Mouse (Mus musculus): Measurements from ENCODE around the gene Arfgap1.

Gene Arfgap1

DNA sequence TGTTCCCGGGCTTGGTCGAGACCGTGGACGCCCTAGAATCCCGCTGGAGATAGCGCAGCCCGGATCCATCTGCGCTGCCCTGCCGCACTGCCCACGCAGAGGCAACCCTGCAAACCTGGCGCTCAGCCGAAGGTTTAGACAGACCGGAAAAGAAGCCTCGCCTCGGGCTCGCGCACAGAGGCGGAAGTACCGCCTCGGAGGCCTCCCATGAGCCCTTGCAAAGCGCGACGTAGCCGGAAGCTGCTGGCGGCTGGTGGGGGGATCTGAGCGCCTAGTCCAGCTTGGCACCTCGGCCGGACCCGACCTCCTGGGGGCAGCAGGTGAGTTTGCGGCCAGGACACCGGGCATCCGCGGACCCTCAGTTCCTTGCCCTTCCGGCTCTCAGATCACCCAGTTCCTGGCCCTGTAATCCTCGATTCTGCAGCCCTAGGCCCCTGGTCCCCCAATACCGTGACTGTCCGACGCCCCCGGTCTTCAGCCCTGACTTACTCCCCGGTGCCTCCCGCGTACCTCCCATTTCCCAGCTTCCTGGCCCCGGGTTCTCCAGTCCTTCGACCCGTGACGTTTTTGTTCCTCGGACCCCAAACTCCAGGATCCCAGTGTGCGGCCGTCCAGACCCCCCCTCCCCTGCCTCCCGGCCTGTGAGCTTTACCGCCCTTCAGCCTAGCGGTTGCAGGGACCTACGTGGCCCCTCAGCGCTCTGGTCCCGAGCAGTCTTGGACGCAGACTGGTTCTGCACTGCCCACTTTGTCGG is at the start of gene Arfgap1:
TSS of gene Arfgap1 (plus strand) at position 216 of the 754 bp plus-strand sequence.
- DNase-seq (ENCODE audit: low spot score in 2 of 2) = peak; percentile 90 to 92

DNA sequence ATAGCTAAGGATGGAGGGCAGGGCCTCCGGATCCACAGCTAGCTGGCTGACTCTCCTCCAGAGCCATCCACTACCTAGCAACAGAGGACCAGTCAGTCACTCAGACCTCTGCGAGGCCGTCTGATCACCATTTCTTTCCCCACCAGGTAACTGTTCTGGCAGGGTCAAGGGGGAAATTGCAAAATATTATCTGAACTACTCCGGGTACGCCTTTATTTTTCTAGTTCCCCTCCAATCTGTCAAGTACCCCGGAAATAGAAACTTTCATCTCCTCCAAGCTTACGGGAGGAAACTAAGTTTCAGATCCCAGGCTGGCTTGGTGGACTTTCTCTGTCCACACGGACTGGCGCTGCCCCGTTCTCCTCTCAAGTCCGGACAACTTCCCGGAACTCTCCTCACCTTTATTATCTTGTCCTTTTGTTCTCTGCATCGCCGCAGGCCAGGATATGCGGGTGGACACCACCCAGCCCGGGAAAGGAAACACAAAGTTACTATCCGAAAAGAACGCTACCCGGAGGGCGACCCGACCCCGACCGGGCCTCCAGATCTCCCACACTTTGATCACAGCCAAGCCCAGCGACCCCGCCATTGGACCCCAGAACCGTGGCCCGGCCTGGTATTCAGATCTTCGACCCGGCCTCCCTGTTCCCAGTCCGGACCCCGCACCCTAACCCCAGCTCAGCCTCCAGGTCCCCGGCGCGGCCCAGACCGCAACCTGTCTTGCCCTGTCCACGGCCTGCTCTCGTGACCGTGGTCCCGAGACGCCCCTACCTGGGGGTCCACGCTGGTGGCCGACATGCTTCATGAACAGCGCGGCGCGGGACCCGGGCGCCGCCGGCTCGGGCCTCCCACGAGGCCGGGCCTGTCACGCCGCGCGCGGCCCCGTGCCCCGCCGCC is 46.9 kb upstream of the Arfgap1 start:
- no peak for DNase-seq (ENCODE audit: low spot score in 2 of 2)

DNA sequence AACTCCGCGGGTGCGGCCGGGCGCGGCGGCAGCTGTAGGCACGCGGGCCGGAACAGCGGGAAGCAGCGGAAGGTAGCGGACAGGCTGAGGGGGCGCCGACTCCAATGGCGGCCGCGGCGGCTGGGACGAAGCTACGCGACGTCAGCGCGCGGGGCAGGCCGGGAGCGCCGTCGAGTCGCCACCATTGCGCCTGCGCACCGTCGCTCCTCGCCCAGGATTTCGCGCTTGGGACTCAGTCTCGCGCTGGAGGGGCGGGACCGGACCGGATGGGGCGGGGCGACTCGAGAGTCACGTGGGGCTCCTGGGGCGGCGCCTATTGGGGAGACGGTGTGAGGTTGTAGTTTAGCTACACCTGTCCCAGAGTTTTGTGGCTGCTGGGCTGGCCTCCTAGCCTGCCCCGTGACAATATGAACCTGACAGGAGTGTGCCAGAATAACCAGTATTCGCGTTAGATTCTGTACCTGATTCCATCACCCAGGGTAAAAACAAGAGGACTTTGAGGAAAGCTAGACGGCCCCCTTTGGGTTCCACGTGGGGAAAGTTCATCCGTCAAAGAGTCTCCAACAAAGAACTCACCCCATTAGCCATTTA is 46.1 kb upstream of the Arfgap1 start, which contains the start of gene Ythdf1:
TSS of gene Ythdf1 (minus strand) at position 140 of the 591 bp plus-strand sequence.
- DNase-seq (ENCODE audit: low spot score in 2 of 2) = peak; percentile 92 to 93

DNA sequence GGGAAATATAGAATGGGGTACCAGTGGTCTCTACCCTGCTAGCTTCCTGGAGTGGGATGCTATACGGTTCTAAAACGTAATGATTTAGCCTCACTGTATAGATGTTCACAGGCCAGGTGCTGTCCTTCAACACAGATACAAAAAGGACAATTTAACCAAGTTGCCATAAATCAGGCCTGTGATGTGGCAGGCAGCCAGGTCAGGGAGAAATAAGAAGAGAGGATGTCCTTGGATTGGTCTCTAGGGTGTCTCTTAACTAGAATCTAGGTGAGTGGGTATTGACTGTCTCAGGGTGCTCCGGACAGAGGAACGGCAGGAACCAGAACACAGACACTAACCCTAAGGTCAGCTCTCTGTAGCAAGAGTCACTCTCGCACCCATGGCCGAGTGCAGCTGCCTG is 44.3 kb upstream of the Arfgap1 start:
- DNase-seq (ENCODE audit: low spot score in 2 of 2) = no peak

DNA sequence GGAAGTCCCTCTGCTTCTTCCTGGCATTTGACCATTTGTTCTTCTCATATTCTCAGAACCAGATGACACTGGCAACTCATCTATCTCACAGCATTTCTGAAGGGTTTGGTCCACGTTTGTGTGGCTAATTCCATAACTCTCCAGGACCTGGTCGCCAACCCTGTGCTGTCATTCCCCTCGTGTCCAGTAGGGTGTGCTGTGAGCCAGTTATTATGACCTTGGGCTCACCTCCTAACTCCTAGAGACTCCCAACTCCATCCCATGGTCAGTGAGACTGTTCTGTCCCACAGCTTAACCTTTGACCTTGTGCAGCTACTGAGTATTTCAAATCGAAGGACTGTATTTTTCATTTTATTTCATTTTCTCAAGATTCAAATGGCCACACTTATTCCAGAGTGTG is 41.8 kb upstream of the Arfgap1 start:
- DNase-seq (ENCODE audit: low spot score in 2 of 2) = peak; percentile 28 to 40

DNA sequence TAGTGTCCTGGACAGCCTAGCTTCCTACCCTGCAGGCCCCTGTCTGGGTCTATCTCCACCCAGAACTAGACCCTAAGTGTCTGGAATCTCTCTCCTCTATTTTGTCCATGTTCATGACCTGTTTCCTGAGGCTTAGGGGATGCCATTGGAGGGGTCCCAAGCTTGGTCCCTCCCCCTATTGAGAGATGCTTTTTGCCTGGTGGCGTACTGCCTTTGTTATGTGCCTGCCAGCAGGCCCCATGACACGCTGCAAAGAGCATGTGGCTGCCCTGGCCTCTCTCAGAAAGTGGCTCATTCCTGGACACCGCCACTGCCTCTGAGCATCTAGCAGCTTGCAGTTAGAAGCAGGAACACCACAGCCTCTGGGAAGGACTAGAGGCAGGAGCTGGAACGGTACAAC is 38.3 kb upstream of the Arfgap1 start, which contains the start of gene Birc7:
TSS of gene Birc7 (plus strand) at position 301 of the 400 bp plus-strand sequence.
- DNase-seq (ENCODE audit: low spot score in 2 of 2) = no peak

DNA sequence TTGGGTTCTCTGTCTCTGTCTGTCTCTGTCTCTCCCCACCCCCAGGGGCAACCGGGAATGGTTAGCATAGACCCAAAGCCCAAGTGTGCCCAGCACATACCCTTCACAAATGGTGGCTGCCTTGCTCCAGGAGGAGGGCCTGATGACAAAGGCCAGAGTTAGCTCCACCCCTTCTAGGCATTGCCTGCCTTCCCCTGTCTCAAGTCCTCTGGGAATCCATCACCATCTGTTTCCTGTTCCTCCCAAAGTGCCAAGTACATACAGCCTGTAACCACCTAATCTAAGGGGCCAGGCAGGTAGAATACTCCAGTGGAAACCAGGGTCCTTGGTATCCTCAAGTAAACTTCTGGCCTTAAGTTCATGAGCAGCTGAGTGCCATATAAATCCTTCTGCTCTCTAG is 34.6 kb upstream of the Arfgap1 start:
- DNase-seq (ENCODE audit: low spot score in 2 of 2) = no peak

DNA sequence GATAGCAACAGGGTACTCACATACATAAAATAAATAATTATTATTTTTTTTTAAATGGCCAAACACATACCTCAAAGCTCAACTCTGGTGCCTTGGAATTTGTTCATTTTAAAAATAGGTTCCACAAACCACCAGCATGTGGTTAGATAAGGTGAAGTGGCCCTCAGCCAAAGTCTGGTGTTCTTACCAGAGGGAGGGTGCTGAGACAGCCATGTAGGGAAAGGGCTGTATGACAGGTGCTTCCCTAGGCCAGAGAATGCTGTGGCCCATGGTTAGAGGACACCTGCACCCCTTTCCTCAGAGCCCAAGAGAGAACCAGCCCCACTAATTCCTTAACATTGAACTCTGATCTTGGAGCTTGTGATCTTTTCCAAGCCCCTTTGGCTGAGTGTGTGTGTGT is 26.8 kb upstream of the Arfgap1 start:
- DNase-seq (ENCODE audit: low spot score in 2 of 2) = no peak

DNA sequence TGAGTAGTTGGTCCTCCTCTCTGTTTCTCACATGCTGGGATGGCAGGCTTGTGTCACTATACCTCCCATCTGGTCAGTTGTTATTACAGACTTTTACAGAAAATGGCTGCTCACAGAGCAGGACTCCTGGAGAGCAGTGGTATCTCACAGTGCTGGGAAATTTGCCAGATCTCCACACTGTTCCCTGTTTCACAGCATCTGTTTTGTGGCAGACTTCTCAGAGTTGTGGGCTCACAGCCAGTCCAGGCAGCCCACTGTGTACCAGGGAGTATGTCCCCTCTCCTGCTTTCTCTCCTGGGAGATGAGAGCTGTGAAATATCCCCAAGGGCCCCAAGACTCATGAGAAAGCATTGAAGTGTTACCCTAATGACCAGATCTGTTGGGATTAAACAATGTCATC is 25.2 kb upstream of the Arfgap1 start:
- DNase-seq (ENCODE audit: low spot score in 2 of 2) = no peak

DNA sequence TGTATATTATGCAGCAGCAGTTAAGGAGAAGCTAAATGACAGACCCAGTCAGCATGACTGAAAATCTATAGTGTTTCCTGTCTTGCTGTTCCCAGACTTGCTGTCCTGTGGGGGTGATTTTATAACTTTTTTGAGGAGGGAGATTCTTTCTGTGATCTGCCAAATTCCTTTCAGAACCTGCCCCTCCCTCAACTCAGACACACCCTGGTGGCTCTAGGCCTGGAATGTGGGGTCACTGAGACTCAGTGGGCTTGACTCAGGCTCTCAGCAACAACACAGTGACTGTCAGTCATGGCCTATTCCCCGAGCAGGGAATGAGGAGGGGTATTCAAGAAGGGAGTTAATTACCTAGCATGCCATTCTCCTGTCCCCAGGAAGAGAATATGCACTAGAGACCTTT is 17.1 kb upstream of the Arfgap1 start:
- no peak for DNase-seq (ENCODE audit: low spot score in 2 of 2)

DNA sequence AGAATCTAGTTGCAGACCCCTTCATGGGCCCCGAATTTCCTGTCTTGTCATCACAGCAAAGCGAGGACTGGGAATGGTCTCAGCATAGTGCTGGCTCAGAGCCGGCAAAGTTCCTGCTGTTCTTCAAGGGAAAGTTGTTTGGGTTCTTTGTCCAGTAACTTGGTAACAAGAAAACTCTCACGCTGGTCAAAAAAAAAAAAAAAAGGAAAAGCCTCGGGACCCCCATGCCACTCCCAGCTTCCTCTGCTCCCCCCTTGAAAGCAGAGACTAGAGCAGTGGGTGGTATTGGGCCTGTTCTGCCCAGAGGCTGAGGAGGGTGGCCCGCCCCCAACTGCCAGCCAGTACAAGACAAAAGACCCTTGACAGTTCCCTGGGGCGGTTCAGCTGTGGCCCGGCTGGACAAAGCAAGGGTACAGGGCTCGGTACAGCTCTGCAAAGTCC is 14.3 kb upstream of the Arfgap1 start:
- peak; percentile 30 to 41 for DNase-seq (ENCODE audit: low spot score in 2 of 2)

DNA sequence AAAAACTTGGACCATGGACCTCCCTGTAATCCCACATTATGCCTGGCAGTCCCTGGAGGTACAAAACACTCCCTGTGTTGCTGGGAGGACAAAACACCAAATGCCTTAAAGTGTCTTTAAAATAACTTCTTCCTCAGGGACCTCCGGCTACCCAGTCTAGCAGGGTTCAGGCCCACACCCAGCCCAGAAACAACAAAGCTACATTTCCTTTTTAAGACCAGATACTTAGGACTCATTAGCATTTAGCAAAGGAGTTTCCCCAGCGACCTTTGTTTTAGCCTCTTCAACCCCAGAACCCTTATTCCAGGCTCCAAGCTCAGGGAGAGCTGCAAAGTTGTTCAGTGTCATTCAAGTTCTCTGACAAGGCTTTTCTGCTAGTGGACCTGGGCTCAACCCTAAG is 13.4 kb upstream of the Arfgap1 start:
- DNase-seq (ENCODE audit: low spot score in 2 of 2) = no peak

DNA sequence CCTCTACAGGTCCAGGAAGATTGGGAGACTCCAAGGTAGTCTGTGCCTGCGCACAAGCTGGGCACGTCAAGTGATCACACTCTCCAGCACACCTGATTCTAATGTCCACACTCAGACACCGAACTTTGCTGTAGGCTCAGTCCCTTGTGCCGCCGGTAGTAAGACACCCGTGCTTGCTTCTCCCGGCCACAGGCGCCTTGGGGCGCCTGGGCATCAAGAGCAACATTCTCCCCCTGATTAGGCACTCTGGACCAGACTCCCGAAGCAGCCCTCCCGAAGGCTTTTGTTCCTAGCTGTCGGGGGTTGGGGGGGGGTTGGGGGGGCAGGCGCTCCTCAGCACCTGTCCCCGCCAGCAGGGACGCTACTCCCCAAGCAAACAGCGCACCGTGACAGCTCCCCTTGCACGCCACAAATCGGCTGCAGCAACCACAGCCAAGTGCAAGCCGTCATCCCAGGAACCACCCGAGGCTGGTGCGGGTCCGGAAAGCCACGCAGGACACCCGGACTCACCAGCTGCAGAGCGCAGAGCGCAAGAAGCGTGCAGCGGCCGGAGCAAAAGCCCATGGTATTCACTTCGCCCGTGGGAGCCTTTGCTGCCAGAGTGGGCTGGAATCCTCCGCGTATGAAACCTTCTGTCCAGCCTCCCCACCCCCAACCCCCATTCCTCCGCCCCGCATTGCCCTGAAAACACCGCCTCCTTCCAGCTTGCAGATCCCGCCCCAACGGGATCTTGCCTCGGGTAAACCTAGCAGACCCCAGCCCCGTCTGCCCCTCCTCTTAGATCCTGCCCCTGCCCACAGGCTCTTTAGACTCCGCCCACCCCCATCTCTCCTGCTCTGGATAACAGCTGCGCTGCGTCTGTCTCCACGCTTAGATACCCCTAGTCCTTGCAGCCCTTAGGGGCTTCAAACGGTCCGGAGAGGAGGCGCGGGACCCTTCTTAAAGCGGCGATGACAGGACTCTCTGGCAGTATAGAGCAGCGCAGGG is 12.7 kb upstream of the Arfgap1 start, which contains the start of gene Nkain4:
TSS of gene Nkain4 (minus strand) at position 639 of the 987 bp plus-strand sequence.
- DNase-seq (ENCODE audit: low spot score in 2 of 2) = peak; percentile 20 to 22

DNA sequence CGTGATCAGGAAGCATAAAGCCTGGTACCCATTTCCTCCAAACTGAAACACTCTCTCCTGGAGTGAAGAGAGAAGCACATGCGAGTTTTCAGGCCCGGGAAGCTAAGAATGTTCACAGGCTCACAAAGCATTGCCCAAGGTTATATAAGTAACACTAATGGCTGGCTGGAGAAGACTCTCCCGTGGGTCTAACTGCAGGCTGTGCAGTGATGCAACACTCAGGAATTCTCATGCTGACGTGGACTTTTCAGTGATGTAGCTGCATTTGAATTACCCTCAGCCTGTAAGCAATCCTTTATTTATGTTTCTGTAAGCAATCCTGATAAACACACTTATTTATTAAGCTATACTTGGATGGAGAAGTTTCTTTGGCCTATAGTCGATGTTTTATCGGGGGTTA is 7.4 kb upstream of the Arfgap1 start:
- no peak for DNase-seq (ENCODE audit: low spot score in 2 of 2)

DNA sequence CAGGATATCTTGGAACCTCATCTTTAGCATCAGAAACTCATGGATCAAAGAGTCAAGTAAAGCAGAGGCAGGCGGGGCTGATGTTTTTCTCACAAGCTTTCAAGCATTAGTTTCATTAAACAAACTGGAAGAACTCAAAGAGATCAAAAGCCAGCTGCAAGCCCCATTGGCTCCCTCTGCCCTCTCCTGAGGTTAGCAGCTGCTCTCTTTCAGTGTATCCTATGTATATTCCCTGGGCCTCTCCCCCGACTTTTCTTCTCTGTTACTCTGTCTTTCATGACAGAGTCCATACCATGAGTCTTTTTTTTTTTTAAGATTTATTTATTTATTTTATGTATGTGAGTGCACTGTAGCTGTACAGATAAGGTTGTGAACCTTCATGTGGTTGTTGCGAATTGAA is 6.8 kb upstream of the Arfgap1 start:
- DNase-seq (ENCODE audit: low spot score in 2 of 2) = no peak

DNA sequence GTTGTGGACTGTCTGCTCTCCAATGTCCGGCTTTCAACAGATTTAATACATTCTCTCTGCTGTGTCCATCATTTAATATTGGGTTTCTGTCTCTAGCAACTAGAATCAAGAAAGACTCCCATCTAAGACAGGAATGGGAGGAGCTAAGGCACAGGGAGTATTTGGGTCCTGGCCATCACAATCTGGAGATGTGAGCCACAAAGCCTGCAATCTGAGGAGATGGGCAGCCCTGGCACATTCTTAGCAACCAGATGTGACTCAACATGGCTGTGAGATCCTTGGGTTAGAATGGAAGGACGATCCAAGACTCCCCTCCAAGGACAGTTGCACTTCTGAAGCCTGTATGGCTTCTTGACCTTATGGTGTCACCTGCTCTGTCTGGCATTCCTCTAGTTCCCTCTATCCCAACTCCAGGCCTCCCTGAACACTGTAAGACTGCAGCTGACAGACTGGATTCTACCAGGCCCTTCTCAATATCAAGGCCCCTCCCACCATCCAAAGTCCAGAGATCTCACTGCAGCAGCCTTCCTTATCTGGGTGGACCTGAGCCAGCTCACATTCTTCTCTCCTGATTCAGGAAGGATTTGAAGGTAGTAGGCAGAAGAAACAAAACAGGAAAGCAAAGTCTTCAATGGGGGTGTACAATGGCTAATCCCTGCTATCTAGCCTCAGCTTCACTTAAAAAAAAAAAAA is 4.3 kb upstream of the Arfgap1 start:
- DNase-seq (ENCODE audit: low spot score in 2 of 2) = no peak

DNA sequence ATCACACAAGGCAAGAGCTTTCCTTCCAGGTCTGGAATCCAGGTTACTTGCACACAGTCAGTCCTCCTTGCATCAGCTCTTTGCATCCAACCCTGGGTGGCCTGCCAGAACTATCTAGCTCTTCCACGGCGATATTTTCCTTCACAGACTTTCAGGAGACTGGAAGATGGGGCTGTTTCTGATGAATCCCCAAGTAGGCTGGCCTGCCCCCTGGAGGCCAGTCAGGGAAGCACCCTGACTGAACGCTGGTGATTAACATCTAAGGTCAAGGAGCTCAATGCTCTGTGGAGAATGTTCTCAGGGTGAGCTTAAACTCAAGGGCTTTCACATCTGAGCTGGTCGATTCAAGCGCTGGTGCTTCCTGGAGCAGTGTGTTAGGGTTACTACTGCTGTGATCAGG is 3.1 kb upstream of the Arfgap1 start:
- DNase-seq (ENCODE audit: low spot score in 2 of 2) = peak; percentile 58 to 59

DNA sequence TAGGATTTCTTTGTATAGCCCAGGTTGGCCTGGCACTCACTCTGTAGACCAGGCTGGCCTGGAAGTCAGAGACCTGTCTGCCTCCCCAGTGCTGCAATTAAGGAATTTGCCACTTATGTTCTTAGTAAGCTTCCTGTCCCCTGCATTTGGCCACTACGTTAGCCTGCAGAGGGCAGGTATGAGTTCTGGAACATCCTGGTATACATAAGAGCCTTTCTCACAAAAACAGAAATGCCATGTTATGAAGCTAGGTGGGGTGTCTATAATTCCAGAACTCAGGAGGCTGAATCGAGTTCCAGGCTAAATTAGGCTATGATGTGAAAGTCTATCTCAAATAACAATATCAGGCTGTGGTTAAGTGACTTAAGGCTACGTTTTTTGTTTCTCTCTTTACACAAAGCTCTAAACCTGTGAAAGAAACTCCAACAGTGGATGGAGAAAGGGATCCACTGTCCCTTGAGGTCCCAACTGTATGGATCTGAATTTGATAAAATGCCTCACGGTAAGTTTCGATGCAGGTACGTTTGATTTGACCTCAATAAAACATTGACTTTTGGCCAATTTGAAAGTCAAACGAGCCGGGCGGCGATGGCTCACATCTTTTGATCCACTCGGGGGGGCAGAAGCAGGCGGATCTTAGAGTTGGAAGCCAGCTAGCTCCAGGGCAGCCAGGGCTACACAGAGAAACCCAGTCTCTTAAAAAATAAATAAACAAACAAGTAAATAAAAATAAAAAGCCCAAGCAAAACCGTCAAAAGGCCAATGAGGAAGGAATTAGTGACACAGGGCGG is 738 bp upstream of the Arfgap1 start:
- DNase-seq (ENCODE audit: low spot score in 2 of 2) = no peak

DNA sequence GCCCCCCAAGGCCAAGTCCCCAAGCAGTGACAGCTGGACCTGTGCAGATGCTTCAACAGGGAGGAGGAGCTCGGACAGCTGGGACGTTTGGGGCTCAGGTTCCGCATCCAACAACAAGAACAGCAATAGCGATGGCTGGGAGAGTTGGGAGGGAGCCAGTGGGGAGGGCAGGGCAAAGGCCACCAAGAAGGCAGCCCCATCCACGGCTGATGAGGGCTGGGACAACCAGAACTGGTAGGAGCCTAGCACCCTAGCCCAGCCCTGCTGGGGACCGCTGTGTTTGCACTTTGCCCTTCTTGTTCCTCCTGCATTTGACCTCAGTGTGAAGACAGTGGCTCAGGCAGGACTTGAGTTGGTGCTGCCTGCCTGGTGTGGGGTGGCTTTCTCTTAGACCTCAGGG is 14.1 kb downstream of the Arfgap1 start:
- no peak for DNase-seq (ENCODE audit: low spot score in 2 of 2)

DNA sequence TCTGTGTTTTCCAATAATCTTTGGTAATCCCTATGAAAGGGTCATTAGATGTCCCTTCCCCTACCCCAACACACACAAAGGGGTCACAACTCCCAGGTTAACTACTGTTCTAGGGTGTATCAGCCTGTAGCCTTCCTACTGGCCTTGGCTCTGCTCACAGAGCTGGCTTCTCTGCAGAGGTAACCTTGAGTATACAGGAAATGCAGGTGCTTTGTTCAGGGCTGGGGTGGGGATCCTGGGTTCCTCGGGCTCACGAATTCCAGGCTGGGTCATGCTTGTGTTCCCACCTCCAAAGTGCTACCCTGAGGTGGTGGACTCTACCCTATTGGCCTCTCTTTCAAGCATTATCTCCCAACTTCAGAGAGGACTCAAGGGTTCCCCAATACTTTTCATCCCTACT is 18.6 kb downstream of the Arfgap1 start:
- DNase-seq (ENCODE audit: low spot score in 2 of 2) = no peak
